Mouse (Mus musculus) midbrain, embryonic 16.5 days (tissue): ENCODE results near the gene Pank3. TPM values are rescaled to one million over a fixed set of nuclear protein-coding genes. Genes with fewer than 3 reads are reported as not detected.
"Not testable (repeated sequence)": the region's sequence is repeated elsewhere in the genome, so short reads cannot be mapped to it uniquely, and the experiment has no call there.

Source experiments
- ATAC-seq: fragments of 200-750 bp; cut with Nextera tagmentation; 2 replicates; pipeline ENCODE4 v1.8.0; 2017; ENCODE audit warnings: moderate TSS enrichment
- H3K27ac ChIP-seq: fragments of 300-500 bp; sonication (generic); 2 replicates; pipeline ENCODE4 v1.5.1; 2014; ENCODE audit warnings: mild to moderate bottlenecking, low read length, mixed read lengths
- H3K27me3 ChIP-seq: fragments of 300-500 bp; sonication (generic); 2 replicates; pipeline ENCODE4 v1.6.1; 2014; ENCODE audit warnings: low read depth, low read length, mixed read lengths; ENCODE audit not compliant: control insufficient read depth, insufficient read depth
- H3K36me3 ChIP-seq: fragments of 300-500 bp; sonication (generic); 2 replicates; pipeline ENCODE4 v1.6.1; 2014; ENCODE audit warnings: mild to moderate bottlenecking, low read length, moderate library complexity, mixed read lengths; ENCODE audit not compliant: control insufficient read depth, insufficient read depth
- H3K4me1 ChIP-seq: fragments of 300-500 bp; sonication (generic); 2 replicates; pipeline ENCODE4 v1.6.1; 2014; ENCODE audit warnings: mild to moderate bottlenecking, low read length, mixed read lengths; ENCODE audit not compliant: control insufficient read depth, insufficient read depth
- H3K4me2 ChIP-seq: fragments of 300-500 bp; sonication (generic); 2 replicates; pipeline ENCODE4 v1.6.1; 2014; ENCODE audit warnings: mild to moderate bottlenecking, low read length, mixed read lengths
- H3K4me3 ChIP-seq: fragments of 300-500 bp; sonication (generic); 2 replicates; pipeline ENCODE4 v1.5.1; 2014; ENCODE audit warnings: low read depth, mild to moderate bottlenecking, low read length, moderate library complexity, mixed read lengths
- H3K9ac ChIP-seq: fragments of 300-500 bp; sonication (generic); 2 replicates; pipeline ENCODE4 v1.6.1; 2014; ENCODE audit warnings: low read depth, low read length, mixed read lengths
- H3K9me3 ChIP-seq: fragments of 300-500 bp; sonication (generic); replicated peaks from 2 replicates; pipeline ENCODE4 v1.6.1; 2014; ENCODE audit warnings: mild to moderate bottlenecking, low read length, mixed read lengths; ENCODE audit not compliant: control insufficient read depth, poor library complexity, severe bottlenecking
- WGBS: fragments of 180-500 bp; shearing (Covaris S2); extraction: QIAGEN DNeasy Blood & Tissue Kit; methylation state at CpG from one replicate; pipeline ENCODE4 v1.1.7; 2014; 5-methylcytosine and 5-hydroxymethylcytosine counted together
- polyA plus RNA-seq: library from polyadenylated mRNA; unstranded; fragments of >200 nt; fragmentation: Nextera tagmentation; extraction: Ambion mirVana; gene quantifications from 2 replicates; pipeline ENCODE4 v1.2.1, GENCODE M21; 2015

Pank3 gene
- polyA plus RNA-seq, 1 experiment from 2014 or later, result 20.5 TPM

DNA sequence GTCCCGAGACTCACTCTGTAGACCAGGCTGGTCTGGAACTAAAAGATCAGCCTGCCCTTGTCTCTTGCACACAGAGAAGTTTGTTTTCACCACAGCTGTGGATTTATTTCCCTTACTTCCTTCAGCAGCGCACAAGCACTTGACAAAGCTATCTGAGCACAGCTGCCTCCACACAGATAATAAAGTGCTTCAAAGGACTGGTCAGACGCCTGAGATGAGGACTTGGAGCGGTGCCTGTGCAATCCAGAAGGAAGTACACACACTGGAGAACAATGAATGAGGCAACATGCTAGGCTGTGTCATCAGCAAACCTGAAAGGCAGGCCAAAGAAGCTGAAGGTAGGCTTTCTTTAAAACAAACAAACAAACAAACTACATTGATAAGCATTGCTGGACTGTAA lies 62.9 kb downstream of the Pank3 start:
- Histone ChIP-seq H3K36me3 (peaks cover 17% of the 10 kb centered on the region), H3K4me1 (peaks cover 14% of the 10 kb centered on the region), H3K9ac (no peak overlapping the region), H3K4me3 (no peak overlapping the region), H3K27me3 (no peaks in the 10 kb centered on the region), H3K27ac (no peak overlapping the region), H3K4me2 (no peak overlapping the region), H3K9me3 (no peaks in the 10 kb centered on the region)
- WGBS, result 80% methylated on average over 4 of the region's 4 CpGs
- no peak for ATAC-seq

DNA sequence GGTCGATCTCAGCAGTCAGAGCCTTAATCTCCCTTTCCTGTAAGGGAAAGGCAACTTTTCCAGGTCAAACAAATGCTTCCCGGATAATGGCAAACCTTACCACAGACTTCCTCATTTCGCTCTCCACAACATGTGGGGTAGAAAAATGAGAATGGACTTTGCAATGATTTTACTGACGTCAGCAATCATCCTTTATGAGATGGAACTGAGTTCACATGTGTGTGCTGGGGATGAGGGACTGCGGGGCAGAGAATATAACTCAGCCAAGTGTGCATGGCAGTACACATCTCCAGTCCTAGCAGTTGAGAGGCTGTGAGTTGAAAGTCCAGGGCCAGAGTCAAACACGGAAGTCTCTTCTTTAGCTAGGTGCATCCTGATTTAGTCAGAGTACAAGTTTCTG lies 64.0 kb downstream of the Pank3 start:
- H3K4me1 ChIP-seq, result peaks cover 17% of the 10 kb centered on the region
- WGBS, result 87% methylated on average over 6 of the region's 6 CpGs
- H3K9me3 ChIP-seq, result no peaks in the 10 kb centered on the region; the same call in 1 of the 2 replicates
- no peak overlapping the region for H3K27ac ChIP-seq
- H3K27me3 ChIP-seq, result no peaks in the 10 kb centered on the region
- peak overlapping the region; percentile 96 for H3K4me3 ChIP-seq
- peak overlapping the region; percentile 86 for H3K4me2 ChIP-seq
- peak overlapping the region; percentile 88; the same call in 1 of the 2 replicates for H3K9ac ChIP-seq
- no peak for ATAC-seq
- peaks cover 13% of the 10 kb centered on the region for H3K36me3 ChIP-seq

DNA sequence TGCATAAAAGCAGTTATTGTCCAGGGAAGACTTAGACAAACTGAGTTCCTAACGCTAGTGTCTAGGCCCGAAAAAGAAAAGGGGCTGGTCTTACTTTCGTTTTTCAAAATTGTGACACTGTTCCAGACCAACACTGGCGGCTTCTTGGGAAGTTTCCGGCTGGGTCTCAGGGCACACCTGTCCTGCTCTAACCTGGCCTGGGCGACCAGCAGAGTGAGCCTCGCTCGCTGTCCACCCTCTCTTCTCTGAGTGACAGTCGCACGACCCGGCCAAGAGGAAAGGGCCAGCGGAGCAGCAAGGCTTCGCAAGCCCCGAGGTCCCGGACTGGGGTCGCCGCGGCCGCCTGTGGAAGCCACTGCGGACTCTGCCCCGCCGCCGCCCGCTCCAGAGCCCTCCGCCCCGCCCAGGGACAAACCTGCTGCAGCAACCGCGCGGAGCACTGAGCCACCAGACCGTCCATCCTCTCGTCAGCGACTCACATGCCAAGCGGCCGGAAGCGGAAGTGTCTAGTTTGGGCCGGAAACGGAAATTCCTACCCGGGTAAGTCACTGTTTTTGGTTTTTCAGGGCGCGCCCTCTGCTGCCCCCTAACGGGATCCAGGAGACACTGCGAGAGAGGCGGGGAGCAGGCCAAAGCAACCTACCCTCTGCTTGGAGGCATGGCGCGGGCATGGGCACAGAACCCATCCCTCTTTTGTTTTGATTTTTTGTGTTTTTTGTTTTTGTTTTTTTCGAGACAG lies 64.9 kb downstream of the Pank3 start, which contains the start of gene Rars:
TSS of gene Rars (minus strand) at position 485 of the 739 bp plus-strand sequence.
- peak within 1 kb of the TSS; percentile 86 for H3K4me2 ChIP-seq
- WGBS, result 2% methylated on average over 46 of the region's 46 CpGs
- H3K27ac ChIP-seq, result peak within 1 kb of the TSS; percentile 63
- peaks cover 20% of the 10 kb centered on the region for H3K4me1 ChIP-seq
- no peaks in the 10 kb centered on the region for H3K27me3 ChIP-seq
- ATAC-seq, result peak; percentile 88
- no peaks in the 10 kb centered on the region; the same call in 1 of the 2 replicates for H3K9me3 ChIP-seq
- peaks cover 10% of the 10 kb centered on the region; the same call in 1 of the 2 replicates for H3K36me3 ChIP-seq
- peak within 1 kb of the TSS; percentile 88 for H3K9ac ChIP-seq
- peak within 1 kb of the TSS; percentile 96 for H3K4me3 ChIP-seq

DNA sequence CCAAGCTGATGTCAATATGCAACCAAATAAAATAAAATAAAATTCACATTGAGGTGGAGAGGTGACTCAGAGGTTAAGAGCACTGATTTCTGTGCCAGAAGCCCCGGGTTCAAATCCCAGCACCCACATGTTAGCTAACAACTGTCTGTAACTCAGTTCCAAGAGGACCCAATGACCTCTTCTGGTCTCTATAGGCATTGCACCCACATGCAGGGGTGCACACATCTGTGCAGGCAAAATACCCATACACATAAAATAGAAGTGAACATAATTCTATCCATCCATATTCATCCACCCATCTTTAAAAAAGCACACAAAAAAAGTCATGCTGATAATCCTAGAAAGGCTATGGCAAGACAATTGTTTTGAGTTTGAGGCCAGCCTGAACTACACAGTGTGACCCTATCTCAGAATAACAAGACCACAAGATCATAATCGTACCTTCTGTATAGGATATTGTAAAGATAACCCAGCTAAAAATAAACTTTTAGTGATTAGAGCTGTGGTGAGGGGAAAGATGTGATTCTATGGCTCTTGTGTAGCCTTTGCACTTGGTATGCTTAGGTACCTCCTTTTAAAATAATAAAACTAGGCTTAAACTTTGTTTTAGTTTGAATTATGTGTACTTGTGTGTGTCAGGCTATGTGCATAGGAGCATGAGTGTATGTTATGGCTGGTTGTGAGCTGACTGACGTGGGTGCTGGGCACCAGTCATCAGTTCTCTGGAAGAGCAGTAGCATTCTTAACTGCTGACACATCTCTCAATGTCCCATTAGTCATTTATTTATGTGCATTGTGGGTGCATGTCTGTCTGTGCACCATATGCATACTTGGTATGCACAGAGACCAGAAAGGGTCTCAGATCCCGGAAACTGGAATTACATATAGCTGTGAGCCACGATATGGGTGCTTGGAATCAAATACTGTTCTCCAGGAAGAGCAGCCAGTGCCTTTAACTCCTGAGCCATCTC lies 68.2 kb downstream of the Pank3 start:
- ATAC-seq, result no peak
- Histone ChIP-seq H3K4me2 (peak overlapping the region; percentile 64), H3K4me1 (peaks cover 19% of the 10 kb centered on the region), H3K27me3 (no peaks in the 10 kb centered on the region), H3K27ac (peak overlapping the region; percentile 33), H3K4me3 (no peak overlapping the region), H3K9me3 (no peaks in the 10 kb centered on the region; the same call in 1 of the 2 replicates), H3K9ac (no peak overlapping the region), H3K36me3 (0 out of 2 replicates have a peak, but pooled peaks cover 4% of the 10 kb centered on the region)
- WGBS, result 92% methylated on average over 5 of the region's 5 CpGs

DNA sequence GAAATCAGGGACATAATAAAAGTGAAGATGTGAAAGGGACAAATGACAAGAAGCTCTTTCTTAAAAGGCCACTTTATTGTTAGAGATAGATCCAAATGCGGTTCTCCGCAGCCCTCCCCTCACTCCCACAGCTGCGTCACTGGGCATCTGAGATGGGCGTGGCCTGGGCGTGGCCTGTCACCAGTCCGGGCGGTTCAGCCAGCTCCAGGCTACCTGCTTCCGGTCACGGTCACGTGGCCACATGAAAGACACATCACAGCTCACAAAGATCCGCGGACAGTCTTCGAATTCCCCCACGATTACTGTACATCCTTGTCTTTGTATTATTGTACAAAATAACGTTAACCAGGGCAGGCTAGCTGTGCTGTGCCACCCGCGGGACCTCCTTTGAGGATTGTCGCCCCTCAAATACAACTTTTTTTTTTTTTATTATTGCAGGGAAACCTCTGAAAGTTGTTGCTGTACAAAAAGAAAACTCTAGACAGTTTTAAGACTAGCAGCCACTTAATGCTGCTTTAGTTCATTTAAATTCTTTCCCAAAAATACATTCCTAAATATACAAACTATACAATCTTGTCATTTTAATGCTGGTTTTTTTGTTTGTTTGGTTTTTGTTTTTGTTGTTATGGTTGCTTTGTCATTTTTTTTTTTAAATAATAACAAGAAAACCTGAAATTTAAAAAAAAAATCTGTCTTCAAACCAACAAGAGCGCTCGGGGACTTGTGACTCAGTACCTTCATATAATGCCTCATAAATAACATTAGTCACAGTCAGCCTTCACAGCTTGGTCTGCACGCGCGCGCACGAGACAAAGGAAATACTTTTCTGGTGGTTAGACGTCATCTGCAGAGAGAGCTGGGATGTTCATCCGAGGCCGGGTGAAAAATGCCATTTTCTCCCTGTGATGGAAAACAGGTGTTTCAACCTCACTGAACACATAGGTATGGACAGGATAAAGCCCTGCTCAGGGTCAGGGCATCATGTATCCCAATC lies 69.4 kb downstream of the Pank3 start:
- Histone ChIP-seq H3K27ac (peak overlapping the region; percentile 33; the same call in 1 of the 2 replicates), H3K4me3 (peak overlapping the region; percentile 18), H3K4me2 (peak overlapping the region; percentile 64), H3K9me3 (no peaks in the 10 kb centered on the region; the same call in 1 of the 2 replicates), H3K27me3 (no peaks in the 10 kb centered on the region), H3K36me3 (0 out of 2 replicates have a peak, but pooled peaks cover 3% of the 10 kb centered on the region), H3K9ac (peak overlapping the region; percentile 13; the same call in 1 of the 2 replicates), H3K4me1 (peaks cover 8% of the 10 kb centered on the region)
- WGBS, result 20% methylated on average over 28 of the region's 28 CpGs
- ATAC-seq, result peak; percentile 56

DNA sequence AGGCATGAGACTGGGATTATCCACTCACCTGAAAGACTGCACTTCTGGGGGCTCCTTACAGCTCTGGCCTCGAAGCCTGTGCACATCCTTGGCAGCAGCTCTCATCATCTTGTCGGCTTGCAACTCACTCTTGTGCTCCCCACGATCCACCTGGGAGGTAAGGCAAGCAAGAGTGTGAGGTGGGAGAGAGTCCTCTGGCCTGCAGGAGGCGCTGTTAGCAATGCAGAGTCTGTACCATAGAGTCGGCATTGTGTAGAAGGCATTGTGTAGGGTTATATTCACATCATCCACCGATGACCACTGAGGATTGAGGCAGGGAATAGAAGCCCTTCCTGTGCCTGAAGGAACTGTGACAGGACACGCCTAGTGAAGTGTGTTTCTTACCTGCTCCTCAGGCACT lies 71.0 kb downstream of the Pank3 start:
- ATAC-seq, result no peak
- no peaks in the 10 kb centered on the region for H3K27me3 ChIP-seq
- H3K4me2 ChIP-seq, result no peak overlapping the region
- H3K9ac ChIP-seq, result no peak overlapping the region
- H3K4me3 ChIP-seq, result no peak overlapping the region
- no peak overlapping the region for H3K27ac ChIP-seq
- 0 out of 2 replicates have a peak, but pooled peaks cover 3% of the 10 kb centered on the region for H3K36me3 ChIP-seq
- peaks cover 6% of the 10 kb centered on the region; the same call in 1 of the 2 replicates for H3K4me1 ChIP-seq
- WGBS, result 81% methylated on average over 7 of the region's 7 CpGs
- H3K9me3 ChIP-seq, result no peaks in the 10 kb centered on the region; the same call in 1 of the 2 replicates

DNA sequence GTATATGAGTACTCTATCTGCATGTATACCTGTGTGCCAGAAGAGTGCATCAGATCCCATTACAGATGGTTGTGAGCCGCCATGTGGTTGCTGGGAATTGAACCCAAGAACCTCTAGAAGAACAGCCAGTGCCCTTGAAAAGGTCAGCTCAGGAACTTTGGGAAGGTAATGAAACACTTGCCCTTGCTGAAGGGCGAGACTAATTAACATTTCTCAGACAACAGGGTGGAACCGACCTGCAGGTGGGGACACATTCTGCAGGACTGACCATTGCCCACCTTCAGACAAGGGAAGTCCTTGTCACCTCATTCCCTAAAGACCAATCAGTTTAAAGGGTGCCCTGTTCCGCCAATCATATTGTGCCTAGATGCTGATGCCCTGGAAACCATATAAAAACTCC lies 71.5 kb downstream of the Pank3 start:
- not testable (repeated sequence) for H3K9ac ChIP-seq, H3K9me3 ChIP-seq, H3K4me1 ChIP-seq, H3K27me3 ChIP-seq, H3K27ac ChIP-seq, H3K4me2 ChIP-seq, H3K36me3 ChIP-seq, H3K4me3 ChIP-seq, ATAC-seq
- WGBS, result 96% methylated on average over 4 of the region's 4 CpGs
